Mouse (Mus musculus) heart, embryonic 13.5 days (tissue): ENCODE results near the gene Prdm16. TPM values are rescaled to one million over a fixed set of nuclear protein-coding genes. Genes with fewer than 3 reads are reported as not detected.

Experiments
- ATAC-seq: fragments of 200-750 bp; cut with Nextera tagmentation; 2 replicates; pipeline ENCODE4 v1.8.0; 2017; ENCODE audit warnings: moderate TSS enrichment; ENCODE audit not compliant: insufficient number of reproducible peaks, low FRiP score, low TSS enrichment; ENCODE audit errors: extremely low read depth
- H3K27ac ChIP-seq: fragments of 300-500 bp; sonication (generic); replicated peaks from 2 replicates; pipeline ENCODE4 v1.5.1; 2015; ENCODE audit warnings: moderate library complexity, mild to moderate bottlenecking, inconsistent platforms
- H3K27me3 ChIP-seq: fragments of 300-500 bp; sonication (generic); replicated peaks from 2 replicates; pipeline ENCODE4 v1.6.1; 2015; ENCODE audit warnings: mild to moderate bottlenecking, inconsistent platforms
- H3K36me3 ChIP-seq: fragments of 300-500 bp; sonication (generic); 2 replicates; pipeline ENCODE4 v1.6.1; 2015; ENCODE audit warnings: mild to moderate bottlenecking, inconsistent platforms
- H3K4me1 ChIP-seq: fragments of 300-500 bp; sonication (generic); 2 replicates; pipeline ENCODE4 v1.6.1; 2015; ENCODE audit warnings: inconsistent platforms
- H3K4me2 ChIP-seq: fragments of 300-500 bp; sonication (generic); 2 replicates; pipeline ENCODE4 v1.6.1; 2015; ENCODE audit warnings: inconsistent platforms, mild to moderate bottlenecking, moderate library complexity
- H3K4me3 ChIP-seq: fragments of 300-500 bp; sonication (generic); 2 replicates; pipeline ENCODE4 v1.5.1; 2015; ENCODE audit warnings: moderate library complexity, mild to moderate bottlenecking, inconsistent platforms
- H3K9ac ChIP-seq: fragments of 300-500 bp; sonication (generic); 2 replicates; pipeline ENCODE4 v1.6.1; 2015; ENCODE audit warnings: inconsistent platforms, mild to moderate bottlenecking, moderate library complexity
- H3K9me3 ChIP-seq: fragments of 300-500 bp; sonication (generic); 2 replicates; pipeline ENCODE4 v1.6.1; 2016; ENCODE audit warnings: inconsistent platforms
- WGBS: fragments of 180-500 bp; shearing (Covaris S2); methylation state at CpG from one replicate; pipeline ENCODE4 v1.1.7; 2015; ENCODE audit warnings: mixed read lengths; 5-methylcytosine and 5-hydroxymethylcytosine counted together
- polyA plus RNA-seq: library from polyadenylated mRNA; unstranded; fragments of >200 nt; fragmentation: Nextera tagmentation; extraction: Ambion mirVana; gene quantifications from 2 replicates; pipeline ENCODE4 v1.2.1, GENCODE M21; 2015

Prdm16 gene
- polyA plus RNA-seq, 1 experiment from 2014 or later: 15.3 TPM

- H3K27ac ChIP-seq: no peak overlapping the region
- no peak for ATAC-seq
- H3K36me3 ChIP-seq: no peaks in the 10 kb centered on the region
- H3K9me3 ChIP-seq: no peaks in the 10 kb centered on the region
- no peak overlapping the region for H3K4me3 ChIP-seq
- H3K4me1 ChIP-seq: peaks cover 84% of the 10 kb centered on the region
- WGBS: 55% methylated on average over 7 of the region's 7 CpGs
- H3K27me3 ChIP-seq: peaks cover 56% of the 10 kb centered on the region
- peak overlapping the region; percentile 37; the same call in 1 of the 2 replicates for H3K9ac ChIP-seq
- H3K4me2 ChIP-seq: no peak overlapping the region
Observed at GRCm38 (mm10) chr4:154598357-154598756, 38.3 kb downstream of the Prdm16 start.

- H3K4me1 ChIP-seq: peaks cover 89% of the 10 kb centered on the region
- no peaks in the 10 kb centered on the region for H3K9me3 ChIP-seq
- H3K27ac ChIP-seq: peak overlapping the region; percentile 39; the same call in 1 of the 2 replicates
- ATAC-seq: no peak
- peaks cover 62% of the 10 kb centered on the region for H3K27me3 ChIP-seq
- H3K4me2 ChIP-seq: no peak overlapping the region
- H3K4me3 ChIP-seq: no peak overlapping the region
- H3K9ac ChIP-seq: no peak overlapping the region
- H3K36me3 ChIP-seq: no peaks in the 10 kb centered on the region
- WGBS: 40% methylated on average over 4 of the region's 4 CpGs
Observed at GRCm38 (mm10) chr4:154596805-154597204, 39.9 kb downstream of the Prdm16 start.

- Histone ChIP-seq H3K9ac (peak overlapping the region; percentile 56), H3K36me3 (no peaks in the 10 kb centered on the region), H3K4me2 (peak overlapping the region; percentile 16; the same call in 1 of the 2 replicates), H3K27me3 (peaks cover 59% of the 10 kb centered on the region), H3K4me1 (peaks cover 88% of the 10 kb centered on the region), H3K9me3 (no peaks in the 10 kb centered on the region), H3K4me3 (no peak overlapping the region), H3K27ac (0 out of 2 replicates have a peak overlapping the region, but pooled peaks have one; percentile 5)
- WGBS: 28% methylated on average over 21 of the region's 21 CpGs
- ATAC-seq: no peak
Observed at GRCm38 (mm10) chr4:154594761-154595556, 41.7 kb downstream of the Prdm16 start.

- peaks cover 55% of the 10 kb centered on the region for H3K27me3 ChIP-seq
- peak overlapping the region; percentile 16; the same call in 1 of the 2 replicates for H3K4me2 ChIP-seq
- WGBS: 63% methylated on average over 17 of the region's 17 CpGs
- H3K4me1 ChIP-seq: peaks cover 83% of the 10 kb centered on the region
- H3K36me3 ChIP-seq: no peaks in the 10 kb centered on the region
- H3K4me3 ChIP-seq: no peak overlapping the region
- ATAC-seq: no peak
- 0 out of 2 replicates have a peak overlapping the region, but pooled peaks have one; percentile 5 for H3K27ac ChIP-seq
- peak overlapping the region; percentile 56; the same call in 1 of the 2 replicates for H3K9ac ChIP-seq
- no peaks in the 10 kb centered on the region for H3K9me3 ChIP-seq
Observed at GRCm38 (mm10) chr4:154594116-154594760, 42.4 kb downstream of the Prdm16 start.

GRCm38 (mm10) chr4:154592562-154592961, 44.1 kb downstream of the Prdm16 start:
- no peaks in the 10 kb centered on the region for H3K36me3 ChIP-seq
- H3K9ac ChIP-seq: peak overlapping the region; percentile 40; the same call in 1 of the 2 replicates
- WGBS: 50% methylated on average over 13 of the region's 13 CpGs
- peaks cover 39% of the 10 kb centered on the region for H3K27me3 ChIP-seq
- H3K4me2 ChIP-seq: peak overlapping the region; percentile 27
- H3K9me3 ChIP-seq: no peaks in the 10 kb centered on the region
- peak overlapping the region; percentile 20; the same call in 1 of the 2 replicates for H3K27ac ChIP-seq
- no peak overlapping the region for H3K4me3 ChIP-seq
- no peak for ATAC-seq
- H3K4me1 ChIP-seq: peaks cover 83% of the 10 kb centered on the region

- peaks cover 35% of the 10 kb centered on the region for H3K27me3 ChIP-seq
- H3K9ac ChIP-seq: no peak overlapping the region
- WGBS: 83% methylated on average over 9 of the region's 11 CpGs
- H3K27ac ChIP-seq: no peak overlapping the region
- no peaks in the 10 kb centered on the region for H3K9me3 ChIP-seq
- H3K36me3 ChIP-seq: no peaks in the 10 kb centered on the region
- no peak for ATAC-seq
- H3K4me3 ChIP-seq: no peak overlapping the region
- H3K4me1 ChIP-seq: peaks cover 84% of the 10 kb centered on the region
- H3K4me2 ChIP-seq: no peak overlapping the region
Observed at GRCm38 (mm10) chr4:154590910-154591309, 45.8 kb downstream of the Prdm16 start.

GRCm38 (mm10) chr4:154586334-154586733, 50.3 kb downstream of the Prdm16 start:
- Histone ChIP-seq H3K27me3 (peaks cover 9% of the 10 kb centered on the region; the same call in 1 of the 2 replicates), H3K9ac (peak overlapping the region; percentile 67), H3K4me3 (no peak overlapping the region), H3K4me2 (0 out of 2 replicates have a peak overlapping the region, but pooled peaks have one; percentile 9), H3K4me1 (peaks cover 68% of the 10 kb centered on the region), H3K27ac (peak overlapping the region; percentile 73), H3K9me3 (no peaks in the 10 kb centered on the region), H3K36me3 (no peaks in the 10 kb centered on the region)
- no peak for ATAC-seq
- 75% methylated on average over 11 of the region's 11 CpGs for WGBS

GRCm38 (mm10) chr4:154585779-154586178, 50.9 kb downstream of the Prdm16 start:
- H3K36me3 ChIP-seq: no peaks in the 10 kb centered on the region
- no peak overlapping the region for H3K4me3 ChIP-seq
- ATAC-seq: no peak
- H3K4me1 ChIP-seq: peaks cover 71% of the 10 kb centered on the region
- H3K9ac ChIP-seq: peak overlapping the region; percentile 67
- H3K9me3 ChIP-seq: no peaks in the 10 kb centered on the region
- peaks cover 9% of the 10 kb centered on the region; the same call in 1 of the 2 replicates for H3K27me3 ChIP-seq
- peak overlapping the region; percentile 73 for H3K27ac ChIP-seq
- peak overlapping the region; percentile 9; the same call in 1 of the 2 replicates for H3K4me2 ChIP-seq
- WGBS: 49% methylated on average over 14 of the region's 14 CpGs

DNA sequence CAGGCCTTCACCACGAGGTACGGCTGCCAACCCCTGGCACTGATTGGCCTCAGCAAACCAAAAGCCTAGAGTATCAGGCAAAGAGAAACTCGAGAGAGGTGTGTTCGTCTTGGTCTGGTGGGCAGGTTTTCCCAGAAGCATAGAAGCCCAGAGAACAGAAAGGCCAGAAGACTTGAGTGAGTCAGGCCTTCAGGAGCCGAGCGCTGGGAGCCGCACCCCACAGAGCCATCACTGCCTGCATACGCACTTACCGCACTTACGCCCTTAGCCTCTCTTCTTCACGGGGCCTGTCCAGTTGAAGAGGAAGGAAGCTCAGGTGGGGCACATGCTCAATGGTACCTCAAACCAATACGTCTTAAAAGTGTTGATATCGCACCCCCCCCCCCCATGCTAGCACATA, 53.0 kb downstream of the Prdm16 start:
- Histone ChIP-seq H3K4me3 (no peak overlapping the region), H3K4me1 (peaks cover 71% of the 10 kb centered on the region), H3K36me3 (no peaks in the 10 kb centered on the region), H3K4me2 (no peak overlapping the region), H3K9ac (no peak overlapping the region), H3K27me3 (0 out of 2 replicates have a peak, but pooled peaks cover 11% of the 10 kb centered on the region), H3K27ac (no peak overlapping the region), H3K9me3 (no peaks in the 10 kb centered on the region)
- ATAC-seq: no peak
- 92% methylated on average over 13 of the region's 13 CpGs for WGBS

DNA sequence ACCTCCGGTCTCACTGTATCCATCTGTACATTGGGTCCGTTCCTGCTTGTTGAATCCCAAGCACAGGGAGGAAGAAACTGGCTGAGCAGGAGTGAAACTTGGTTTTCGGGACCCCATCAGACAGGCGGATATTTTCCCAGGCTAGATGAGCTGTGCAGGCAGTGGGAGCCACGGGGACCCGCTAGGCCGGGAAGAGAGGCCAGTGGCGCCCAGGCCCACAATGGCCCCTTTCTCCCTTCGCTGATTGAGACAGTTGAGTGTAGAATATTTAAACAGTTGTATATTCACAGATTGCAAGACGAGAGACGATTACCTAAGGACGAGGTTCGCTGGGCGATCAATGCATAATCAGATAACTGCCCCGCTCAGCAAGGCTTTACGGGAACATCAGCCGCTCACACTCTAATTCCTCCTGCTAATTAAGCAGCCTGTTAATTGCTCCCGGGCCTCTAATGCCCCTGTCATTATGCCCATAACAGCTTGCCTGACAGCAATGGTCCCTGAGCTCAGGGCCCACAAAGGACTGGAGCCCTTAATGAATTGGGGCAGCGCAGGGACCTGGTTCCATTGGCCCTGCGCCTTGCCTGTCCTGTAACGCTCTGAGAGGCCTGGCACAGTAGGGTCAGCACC, 54.0 kb downstream of the Prdm16 start:
- Histone ChIP-seq H3K4me2 (no peak overlapping the region), H3K4me1 (peaks cover 61% of the 10 kb centered on the region)
- 87% methylated on average over 21 of the region's 21 CpGs for WGBS

More for the DNA sequence above, 54.0 kb downstream of the Prdm16 start:
- no peak overlapping the region for H3K4me3 ChIP-seq
- no peaks in the 10 kb centered on the region for H3K9me3 ChIP-seq
- 0 out of 2 replicates have a peak, but pooled peaks cover 11% of the 10 kb centered on the region for H3K27me3 ChIP-seq
- no peak for ATAC-seq
- no peaks in the 10 kb centered on the region for H3K36me3 ChIP-seq
- no peak overlapping the region for H3K27ac ChIP-seq
- no peak overlapping the region for H3K9ac ChIP-seq
